Mouse (Mus musculus) myocyte (in vitro differentiated cells): ENCODE results near the gene Cant1.

ENCODE experiments used
- E2F4 ChIP-seq: IDR thresholded peaks from one replicate; pipeline ENCODE4 v1.6.1; 2011; ENCODE audit warnings: mild to moderate bottlenecking, control low read depth, moderate library complexity; ENCODE audit not compliant: insufficient read depth
- POLR2A ChIP-seq: IDR thresholded peaks from one replicate; pipeline ENCODE4 v1.6.1; 2011; ENCODE audit warnings: low read depth, mild to moderate bottlenecking, control low read depth, moderate library complexity; ENCODE audit not compliant: insufficient read length
- POLR2AphosphoS2 ChIP-seq: IDR thresholded peaks from one replicate; pipeline ENCODE4 v1.6.1; 2011; ENCODE audit warnings: low read depth, control low read depth; ENCODE audit not compliant: insufficient read length
- SRF ChIP-seq: IDR thresholded peaks from one replicate; pipeline ENCODE4 v1.6.1; 2011; ENCODE audit warnings: low read depth; ENCODE audit not compliant: control insufficient read depth, insufficient read length
- USF1 ChIP-seq: IDR thresholded peaks from one replicate; pipeline ENCODE4 v1.6.1; 2011; ENCODE audit warnings: low read depth, mild to moderate bottlenecking, control low read depth, moderate library complexity

GRCm38 (mm10) chr11:118452955-118453354, 34.1 kb upstream of the Cant1 start:
- no peak for TF ChIP-seq USF1
- TF ChIP-seq POLR2A = no peak
- TF ChIP-seq E2F4 = no peak
- TF ChIP-seq SRF = no peak
- TF ChIP-seq POLR2AphosphoS2 = no peak
